Mouse (Mus musculus) heart, postnatal 10 days (tissue): ENCODE measurements around the gene P2ry4. TPM values are rescaled to one million over a fixed set of nuclear protein-coding genes. Genes with fewer than 3 reads are reported as not detected.

Experiments
- DNase-seq, 2 experiments: peaks; one replicate each; pipeline ENCODE4 v3.0.0; 2021
- intact Hi-C: fragments of 180-260 bp; cut with DNase I; formaldehyde crosslinking; loops from one replicate; pipeline ENCODE4 v1.15.1; 2025
- total RNA-seq, 2 experiments: library from RNA; stranded (reverse); gene quantifications; 2 replicates each; pipeline ENCODE4 v1.2.3; 2021

P2ry4 gene
- not detected for total RNA-seq

GRCm38 (mm10) chrX:100594791-100595190 lies at the start of gene P2ry4:
Gene P2ry4 (minus strand): TSS chrX:100594869.
- DNase-seq, result no peak
- intact Hi-C loops, result no loop called here

GRCm38 (mm10) chrX:100638477-100638876 lies 43.8 kb upstream of the P2ry4 start:
- no peak for DNase-seq
- intact Hi-C loops, result no loop called here

- intact Hi-C loops, result loop anchor here (10.0 kb wide), 1 partner anchor 106 kb away; no protein-coding TSS in a partner anchor
Measured at GRCm38 (mm10) chrX:100629076-100629475, 34.4 kb upstream of the P2ry4 start.

GRCm38 (mm10) chrX:100625802-100626793 lies 31.4 kb upstream of the P2ry4 start, which contains the start of gene Pdzd11:
Gene Pdzd11 (minus strand): TSS chrX:100626568.
- peak; percentile 91 to 92 for DNase-seq
- intact Hi-C loops, result loop anchor here (10.0 kb wide), 1 partner anchor 109 kb away; no protein-coding TSS in a partner anchor

More at GRCm38 (mm10) chrX:100629076-100629475, 34.4 kb upstream of the P2ry4 start:
- DNase-seq, result no peak

GRCm38 (mm10) chrX:100625546-100625801 lies 30.8 kb upstream of the P2ry4 start, which contains the start of gene Kif4:
Gene Kif4 (plus strand): TSS chrX:100625737.
- no peak for DNase-seq
- intact Hi-C loops, result loop anchor here (10.0 kb wide), 1 partner anchor 109 kb away; no protein-coding TSS in a partner anchor

- intact Hi-C loops, result loop anchor here (10.0 kb wide), 1 partner anchor 110 kb away; no protein-coding TSS in a partner anchor
- no peak for DNase-seq
Measured at GRCm38 (mm10) chrX:100625146-100625545, 30.5 kb upstream of the P2ry4 start.

- intact Hi-C loops, result loop anchor here (10.0 kb wide), 1 partner anchor 111 kb away; no protein-coding TSS in a partner anchor
- DNase-seq, result no peak
Measured at GRCm38 (mm10) chrX:100624242-100624641, 29.6 kb upstream of the P2ry4 start.

GRCm38 (mm10) chrX:100621366-100621765 lies 26.7 kb upstream of the P2ry4 start:
- intact Hi-C loops, result loop anchor here (10.0 kb wide), 1 partner anchor 113 kb away; no protein-coding TSS in a partner anchor

GRCm38 (mm10) chrX:100618488-100618887 lies 23.8 kb upstream of the P2ry4 start:
- DNase-seq, result no peak
- intact Hi-C loops, result no loop called here

More at GRCm38 (mm10) chrX:100621366-100621765, 26.7 kb upstream of the P2ry4 start:
- peak; percentile 10 to 14 for DNase-seq

- intact Hi-C loops, result no loop called here
- no peak for DNase-seq
Measured at GRCm38 (mm10) chrX:100605314-100605713, 10.6 kb upstream of the P2ry4 start, which contains the start of gene Arr3. Gene Arr3 (plus strand): TSS chrX:100605497.

- DNase-seq, result no peak
- intact Hi-C loops, result no loop called here
Measured at GRCm38 (mm10) chrX:100599755-100600154, 5.1 kb upstream of the P2ry4 start.

- intact Hi-C loops, result no loop called here
- peak; percentile 43 to 50 for DNase-seq
Measured at GRCm38 (mm10) chrX:100597439-100597838, 2.8 kb upstream of the P2ry4 start.

- intact Hi-C loops, result no loop called here
- no peak for DNase-seq
Measured at GRCm38 (mm10) chrX:100571951-100572350, 22.7 kb downstream of the P2ry4 start, which contains the start of gene Awat1. Gene Awat1 (plus strand): TSS chrX:100572251.

GRCm38 (mm10) chrX:100565696-100566095 lies 29.0 kb downstream of the P2ry4 start:
- intact Hi-C loops, result no loop called here
- DNase-seq, result no peak

- intact Hi-C loops, result no loop called here
- no peak for DNase-seq
Measured at GRCm38 (mm10) chrX:100556026-100556425, 38.6 kb downstream of the P2ry4 start.

Other genes starting within 250 kb of the P2ry4 start
- gene Otud6a, start 165.9 kb downstream of the P2ry4 start, total RNA-seq, result not detected
- under 1 TPM in 1 of 2 experiments, not detected in 1; 0.20 TPM for gene Awat2, start 152.2 kb downstream of the P2ry4 start, total RNA-seq
- gene Igbp1, start 100.6 kb downstream of the P2ry4 start, total RNA-seq, result 10 to 100 TPM; 46.7 to 47.9 TPM
- gene Dgat2l6, start 70.0 kb downstream of the P2ry4 start, total RNA-seq, result not detected
- not detected for gene Awat1, start 22.6 kb downstream of the P2ry4 start, total RNA-seq
- gene Arr3, start 10.6 kb upstream of the P2ry4 start, total RNA-seq, result not detected
- 1 to 10 TPM; 8.6 to 8.8 TPM for gene Kif4, start 30.9 kb upstream of the P2ry4 start, total RNA-seq
- gene Pdzd11, start 31.7 kb upstream of the P2ry4 start, total RNA-seq, result 10 to 100 TPM; 34.5 to 35.5 TPM
- under 1 TPM in 1 of 2 experiments, not detected in 1; 0.55 TPM for gene Gdpd2, start 135.0 kb upstream of the P2ry4 start, total RNA-seq
- 1 to 10 TPM; 4.5 to 5.6 TPM for gene Dlg3, start 172.9 kb upstream of the P2ry4 start, total RNA-seq